Mouse (Mus musculus): ENCODE results near the gene Scarb1.

Gene Scarb1

DNA sequence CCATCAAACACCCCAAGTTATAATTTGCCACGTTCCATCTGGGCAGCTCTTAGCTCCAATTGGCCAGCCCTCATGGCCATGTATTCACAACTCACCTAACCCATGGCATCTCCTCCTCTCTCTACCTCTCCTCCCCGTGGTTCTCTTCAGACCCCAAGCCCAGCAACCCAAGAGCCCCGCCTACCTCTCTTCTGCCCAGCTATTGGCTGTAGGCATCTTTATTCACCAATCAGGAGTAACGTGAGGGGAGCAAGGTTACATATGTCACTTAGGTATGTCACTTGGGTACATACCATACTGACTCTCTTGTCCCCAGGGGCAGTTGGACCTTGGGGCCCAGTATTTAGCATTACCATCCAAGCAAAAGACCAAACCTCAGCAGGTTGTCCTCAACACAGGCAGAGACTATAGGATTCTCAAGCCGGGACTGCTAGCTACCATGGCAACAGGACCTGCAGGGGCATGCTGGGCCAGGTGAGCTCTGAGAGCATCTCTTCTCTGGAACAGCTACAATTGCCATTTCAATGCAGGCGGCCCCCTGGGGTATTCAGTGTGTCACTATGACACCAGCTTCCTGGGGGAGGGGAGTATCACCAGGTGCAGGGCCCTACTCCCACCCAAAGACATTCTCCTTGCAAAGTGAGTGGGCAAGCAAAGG, 100.6 kb downstream of the Scarb1 start:
- DNase-seq (ENCODE audit: low read depth, low spot score) = no peak

GRCm38 (mm10) chr5:125235874-125236273, 105.0 kb downstream of the Scarb1 start:
- DNase-seq (ENCODE audit: low read depth, low spot score) = no peak

DNA sequence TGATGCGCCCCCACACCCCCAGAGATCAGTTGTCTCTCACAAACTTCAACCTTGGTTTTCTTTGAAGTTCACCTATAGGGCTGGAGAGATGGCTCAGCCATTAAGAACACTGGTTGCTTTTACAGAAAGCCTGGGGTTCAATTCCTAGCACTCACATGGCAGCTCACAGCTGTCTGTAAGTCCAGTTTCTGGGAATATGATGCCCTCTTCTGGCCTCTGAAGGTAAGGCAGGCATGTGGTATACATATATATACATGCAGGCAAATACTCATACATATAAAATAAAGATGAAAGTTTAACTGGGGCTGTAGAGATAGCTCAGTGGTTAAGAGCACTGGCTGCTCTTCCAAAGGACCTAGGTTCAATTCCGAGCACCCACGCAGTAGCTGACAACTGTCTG, 105.5 kb downstream of the Scarb1 start:
- DNase-seq (ENCODE audit: low read depth, low spot score) = no peak

DNA sequence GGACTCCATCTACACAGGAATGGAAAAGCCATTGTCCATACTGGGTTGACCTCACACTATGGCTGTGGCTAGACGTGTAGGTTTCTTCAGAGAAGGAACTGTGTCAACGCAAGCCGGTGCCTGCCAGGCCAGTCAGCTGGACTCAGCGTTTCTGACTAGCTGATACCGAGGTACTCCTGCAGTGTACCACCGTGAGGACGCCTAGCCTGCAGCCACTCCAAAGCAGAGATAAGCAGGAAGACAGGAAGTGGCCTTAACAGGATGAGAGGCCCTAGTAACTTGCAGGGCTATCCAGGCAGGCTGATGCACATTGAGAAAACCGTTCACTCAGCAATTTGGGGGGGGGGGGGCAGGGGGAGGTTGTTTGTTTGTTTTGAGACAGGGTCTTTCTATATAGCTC, 106.5 kb downstream of the Scarb1 start:
- no peak for DNase-seq (ENCODE audit: low read depth, low spot score)

DNA sequence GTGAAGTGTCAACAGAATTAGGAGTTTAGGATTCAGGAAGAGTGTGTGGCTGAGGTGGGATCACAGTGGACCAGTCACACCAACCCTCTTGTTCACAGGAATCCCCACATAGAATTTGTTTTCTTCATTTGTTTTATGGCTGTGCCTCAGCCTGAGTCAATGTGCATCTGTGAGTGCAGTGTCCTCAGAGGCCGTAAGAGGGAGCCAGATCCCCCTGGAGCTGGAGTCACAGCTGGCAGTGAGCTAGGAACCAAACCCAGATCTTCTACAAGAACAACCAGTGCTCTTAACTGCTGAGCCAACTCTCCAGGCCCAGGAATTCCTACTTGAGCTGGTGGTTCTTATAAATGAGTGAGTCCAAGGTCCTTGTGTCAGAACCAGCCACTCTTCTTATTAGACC, 107.4 kb downstream of the Scarb1 start:
- DNase-seq (ENCODE audit: low read depth, low spot score) = no peak

- DNase-seq (ENCODE audit: low read depth, low spot score) = no peak
Measured at GRCm38 (mm10) chr5:125232443-125232979, 108.4 kb downstream of the Scarb1 start.

DNA sequence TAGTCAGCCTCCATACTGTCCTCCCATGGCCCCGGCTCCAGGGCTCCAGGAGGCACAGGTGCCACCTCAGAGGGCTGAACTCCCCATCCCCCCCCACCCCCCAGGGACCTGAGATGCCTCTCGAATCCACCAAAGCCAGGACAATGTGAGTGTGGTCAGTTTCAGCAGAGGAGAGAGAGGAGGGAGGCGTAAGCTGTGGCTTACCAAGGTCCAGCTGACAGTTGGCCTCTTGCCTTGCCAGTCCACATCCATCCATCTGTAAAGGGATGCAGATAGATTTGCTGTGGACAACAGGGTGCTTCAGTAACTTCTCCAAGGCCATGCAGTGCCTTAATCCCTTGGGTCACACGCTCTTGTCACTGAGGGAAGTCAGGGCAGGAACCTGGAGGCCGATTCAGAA, 110.4 kb downstream of the Scarb1 start:
- DNase-seq (ENCODE audit: low read depth, low spot score) = no peak

DNA sequence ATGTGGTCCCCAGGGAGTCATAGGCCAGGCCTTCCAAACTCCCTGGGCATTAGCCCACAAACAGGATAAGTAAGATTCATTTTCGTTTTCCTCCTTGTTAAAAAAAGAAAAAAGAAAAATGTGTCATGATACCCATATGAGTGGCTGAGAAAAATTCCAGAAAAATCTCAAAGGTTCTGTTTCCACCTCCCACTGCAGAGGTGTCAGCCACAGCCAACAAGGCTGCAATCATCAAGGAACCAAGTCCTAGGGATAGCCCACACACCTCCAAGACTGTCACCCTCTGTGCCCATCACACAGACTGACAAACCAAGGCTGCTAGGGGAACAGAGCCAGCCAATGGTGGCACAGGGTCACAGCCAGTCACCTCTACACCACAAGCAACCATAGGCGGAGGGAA, 111.8 kb downstream of the Scarb1 start:
- no peak for DNase-seq (ENCODE audit: low read depth, low spot score)

- DNase-seq (ENCODE audit: low read depth, low spot score) = no peak
Measured at GRCm38 (mm10) chr5:125227699-125228098, 113.2 kb downstream of the Scarb1 start.

Data from retina, postnatal 7 days (tissue).